Mouse (Mus musculus) CH12.LX (cell line): ENCODE measurements around the gene Tmem147.

Experiments
- CHD2 ChIP-seq: IDR thresholded peaks from 2 replicates; pipeline ENCODE4 v1.6.1; 2011; ENCODE audit warnings: low read length, improper control_type of control experiment
- CTCF ChIP-seq, 2 experiments: IDR thresholded peaks in 1 of 2; conservative IDR thresholded peaks in 1 of 2; 2 replicates each; pipeline ENCODE4 v1.5.1; 2011 to 2012; ENCODE audit warnings: low read depth in 2 of 2, low read length in 2 of 2, improper control_type of control experiment in 1 of 2, inconsistent platforms in 1 of 2, mild to moderate bottlenecking in 1 of 2, moderate library complexity in 1 of 2
- GABPA ChIP-seq: IDR thresholded peaks from 2 replicates; pipeline ENCODE4 v1.6.1; 2012; ENCODE audit warnings: low read depth, low read length, improper control_type of control experiment, inconsistent platforms; ENCODE audit not compliant: insufficient replicate concordance
- MAX ChIP-seq: IDR thresholded peaks from 2 replicates; pipeline ENCODE4 v1.6.1; 2011; ENCODE audit warnings: low read length, improper control_type of control experiment
- MYC ChIP-seq: IDR thresholded peaks from 2 replicates; pipeline ENCODE4 v1.6.1; 2011; ENCODE audit warnings: low read depth, mild to moderate bottlenecking, improper control_type of control experiment, low read length
- NRF1 ChIP-seq: IDR thresholded peaks from 2 replicates; pipeline ENCODE4 v1.6.1; 2014; ENCODE audit warnings: low read depth, mild to moderate bottlenecking, inconsistent platforms, low read length, improper control_type of control experiment, moderate library complexity
- POLR2A ChIP-seq: IDR thresholded peaks from 2 replicates; pipeline ENCODE4 v1.6.1; 2011; ENCODE audit warnings: low read depth, mild to moderate bottlenecking, improper control_type of control experiment, low read length
- POLR2AphosphoS2 ChIP-seq: IDR thresholded peaks from 2 replicates; pipeline ENCODE4 v1.6.1; 2011; ENCODE audit warnings: low read depth, low read length, improper control_type of control experiment
- SMC3 ChIP-seq: IDR thresholded peaks from 2 replicates; pipeline ENCODE4 v1.6.1; 2011; ENCODE audit warnings: low read depth, low read length, improper control_type of control experiment
- TCF12 ChIP-seq: IDR thresholded peaks from 2 replicates; pipeline ENCODE4 v1.6.1; 2014; ENCODE audit warnings: low read depth, mild to moderate bottlenecking, inconsistent platforms, low read length, improper control_type of control experiment
- ZKSCAN1 ChIP-seq: IDR thresholded peaks from 2 replicates; pipeline ENCODE4 v1.6.1; 2012; ENCODE audit warnings: low read depth, inconsistent platforms, low read length, improper control_type of control experiment, borderline replicate concordance
- ZMIZ1 ChIP-seq: IDR thresholded peaks from 2 replicates; pipeline ENCODE4 v1.6.1; 2012; ENCODE audit warnings: low read depth, mild to moderate bottlenecking, inconsistent platforms, low read length, improper control_type of control experiment

- no peak for TF ChIP-seq GABPA
- TF ChIP-seq CHD2: no peak
- no peak for TF ChIP-seq CTCF (conservative IDR thresholded peaks at IDR 0.05 in 1 of 2, IDR thresholded peaks at IDR 0.05 in 1 of 2; ENCODE audit: low read depth in 2 of 2, low read length in 2 of 2)
- TF ChIP-seq POLR2A: no peak
- TF ChIP-seq NRF1: no peak
- TF ChIP-seq ZKSCAN1: no peak
- TF ChIP-seq TCF12: no peak
- TF ChIP-seq POLR2AphosphoS2: no peak
- TF ChIP-seq MYC: no peak
- TF ChIP-seq SMC3: no peak
- TF ChIP-seq ZMIZ1: no peak
- no peak for TF ChIP-seq MAX
Measured at GRCm38 (mm10) chr7:30765173-30765572, 35.8 kb upstream of the Tmem147 start.
